Mouse (Mus musculus) skeletal muscle tissue, adult 2 months (tissue): ENCODE measurements around the gene Jarid2.

ENCODE experiments used
- DNase-seq: peaks from one replicate; pipeline ENCODE4 v3.0.0-alpha.2; 2012; ENCODE audit warnings: low read depth, low spot score

Gene Jarid2

GRCm38 (mm10) chr13:44728145-44728880 lies 961 bp upstream of the Jarid2 start:
- no peak for DNase-seq

GRCm38 (mm10) chr13:44730146-44730864 lies 1.0 kb downstream of the Jarid2 start:
- peak; percentile 99 for DNase-seq

GRCm38 (mm10) chr13:44730939-44731551 lies 1.8 kb downstream of the Jarid2 start:
- peak; percentile 92 for DNase-seq

- no peak for DNase-seq
Measured at GRCm38 (mm10) chr13:44731727-44732441, 2.6 kb downstream of the Jarid2 start.

- DNase-seq: no peak
Measured at GRCm38 (mm10) chr13:44732442-44732974, 3.2 kb downstream of the Jarid2 start.

- DNase-seq: no peak
Measured at GRCm38 (mm10) chr13:44733036-44733372, 3.7 kb downstream of the Jarid2 start.

- peak; percentile 84 for DNase-seq
Measured at GRCm38 (mm10) chr13:44733373-44734111, 4.3 kb downstream of the Jarid2 start.

GRCm38 (mm10) chr13:44734441-44734840 lies 5.2 kb downstream of the Jarid2 start:
- no peak for DNase-seq

GRCm38 (mm10) chr13:44735088-44735690 lies 5.9 kb downstream of the Jarid2 start:
- no peak for DNase-seq

- DNase-seq: no peak
Measured at GRCm38 (mm10) chr13:44737297-44737696, 8.0 kb downstream of the Jarid2 start.

GRCm38 (mm10) chr13:44751780-44752179 lies 22.5 kb downstream of the Jarid2 start:
- DNase-seq: no peak

GRCm38 (mm10) chr13:44753206-44753605 lies 23.9 kb downstream of the Jarid2 start:
- DNase-seq: no peak

- no peak for DNase-seq
Measured at GRCm38 (mm10) chr13:44755434-44755833, 26.2 kb downstream of the Jarid2 start.

GRCm38 (mm10) chr13:44758750-44759149 lies 29.5 kb downstream of the Jarid2 start:
- DNase-seq: peak; percentile 36

GRCm38 (mm10) chr13:44760761-44761160 lies 31.5 kb downstream of the Jarid2 start:
- DNase-seq: no peak

- DNase-seq: no peak
Measured at GRCm38 (mm10) chr13:44763068-44763467, 33.8 kb downstream of the Jarid2 start.

- no peak for DNase-seq
Measured at GRCm38 (mm10) chr13:44767751-44768150, 38.5 kb downstream of the Jarid2 start.

GRCm38 (mm10) chr13:44770808-44771605 lies 41.7 kb downstream of the Jarid2 start:
- no peak for DNase-seq

- no peak for DNase-seq
Measured at GRCm38 (mm10) chr13:44772816-44773215, 43.5 kb downstream of the Jarid2 start.

- DNase-seq: no peak
Measured at GRCm38 (mm10) chr13:44774351-44774750, 45.1 kb downstream of the Jarid2 start.
